Mouse (Mus musculus) layer of hippocampus, adult 18-20 months (tissue): ENCODE data around the gene Rnf169. TPM values are rescaled to one million over a fixed set of nuclear protein-coding genes. Genes with fewer than 3 reads are reported as not detected.

Experiments used
- DNase-seq, 2 experiments: peaks; one replicate each; pipeline ENCODE4 v3.0.0; 2022; ENCODE audit warnings: low spot score in 2 of 2
- long read RNA-seq: library from polyadenylated mRNA; stranded (forward); transcript quantifications from one replicate; pipeline ENCODE4 v2.0.0, GENCODE M21; 2021
- total RNA-seq, 2 experiments: library from RNA; stranded (reverse); gene quantifications; 2 replicates each; pipeline ENCODE4 v1.2.3; 2021

The Rnf169 gene
- 10 to 100 TPM; 26.6 to 28.4 TPM for total RNA-seq
- long read RNA-seq, full-length matches to known transcripts: 2 of 8 reads
- long read RNA-seq, partial matches to known transcripts: 1 of 8 reads
- long read RNA-seq, other reads (novel, unspliced or antisense): 5 of 8 reads

GRCm38 (mm10) chr7:99980132-99980591 is at the start of gene Rnf169:
TSS of gene Rnf169 (minus strand) at chr7:99980448.
- DNase-seq: peak; percentile 88 to 94

- no peak for DNase-seq
These were observed 49.1 kb upstream of the Rnf169 start for GRCm38 (mm10) chr7:100029307-100029706.

- no peak for DNase-seq
These were observed 47.1 kb upstream of the Rnf169 start for GRCm38 (mm10) chr7:100027353-100027752.

DNA sequence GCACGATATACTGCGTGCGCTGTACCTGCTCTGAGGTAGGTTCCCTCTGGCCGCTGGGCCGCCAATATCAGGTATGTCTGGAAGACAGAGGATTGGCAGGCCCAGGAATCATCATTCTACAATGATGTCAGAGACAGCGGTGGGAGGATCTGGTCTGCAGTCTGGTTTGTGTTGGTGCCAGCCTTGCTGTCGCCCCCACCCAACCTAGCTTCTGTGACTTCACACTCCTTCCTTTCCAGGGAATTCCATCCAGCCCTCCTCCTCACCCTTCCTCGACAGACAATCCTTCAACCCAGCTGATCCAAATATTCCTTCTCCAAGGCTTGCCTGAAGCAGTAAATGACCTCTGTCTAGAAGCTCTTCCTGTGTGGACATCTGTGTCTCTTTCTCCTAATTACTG is 36.8 kb upstream of the Rnf169 start:
- DNase-seq: peak in 1 of 2 experiments; percentile 9

GRCm38 (mm10) chr7:100014123-100014600 is 33.9 kb upstream of the Rnf169 start:
- no peak for DNase-seq

DNA sequence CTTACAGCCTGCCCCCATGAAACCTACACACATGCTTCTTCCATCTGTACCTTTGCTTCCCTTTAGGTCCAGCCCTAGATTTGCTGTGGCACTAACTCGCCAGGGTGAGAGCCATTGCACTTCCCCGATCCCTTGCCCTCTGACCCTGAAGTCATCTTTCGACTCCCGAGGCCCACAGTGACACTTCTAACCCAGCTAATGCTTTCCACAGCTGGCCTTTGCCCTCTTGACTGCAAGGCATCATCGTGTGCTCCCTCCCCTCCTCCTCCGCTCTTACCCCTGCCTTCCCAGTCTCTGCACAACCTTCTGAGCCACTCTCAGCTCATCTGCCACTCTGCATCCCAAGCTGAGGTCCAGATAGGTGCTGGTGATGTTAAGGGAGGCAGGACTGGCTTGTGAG is 32.3 kb upstream of the Rnf169 start:
- no peak for DNase-seq

DNA sequence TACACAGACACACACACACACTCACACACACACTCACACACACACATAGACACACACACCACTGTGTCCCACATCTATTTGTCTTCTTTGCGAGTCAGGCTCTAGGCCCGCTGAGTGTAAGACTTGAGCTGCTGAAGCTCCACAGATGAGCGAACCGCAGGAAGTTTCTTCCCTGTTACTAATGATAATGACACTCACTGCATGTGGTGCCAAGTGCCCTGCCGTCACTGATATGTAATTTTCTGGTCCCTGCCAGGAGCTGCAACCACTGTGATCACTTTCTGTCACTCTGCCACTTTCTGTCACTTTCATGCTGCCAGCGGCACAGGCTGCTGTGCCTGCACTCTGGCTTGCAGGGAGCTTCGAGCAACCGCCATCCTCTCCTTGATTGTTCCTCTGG is 31.8 kb upstream of the Rnf169 start:
- DNase-seq: no peak

DNA sequence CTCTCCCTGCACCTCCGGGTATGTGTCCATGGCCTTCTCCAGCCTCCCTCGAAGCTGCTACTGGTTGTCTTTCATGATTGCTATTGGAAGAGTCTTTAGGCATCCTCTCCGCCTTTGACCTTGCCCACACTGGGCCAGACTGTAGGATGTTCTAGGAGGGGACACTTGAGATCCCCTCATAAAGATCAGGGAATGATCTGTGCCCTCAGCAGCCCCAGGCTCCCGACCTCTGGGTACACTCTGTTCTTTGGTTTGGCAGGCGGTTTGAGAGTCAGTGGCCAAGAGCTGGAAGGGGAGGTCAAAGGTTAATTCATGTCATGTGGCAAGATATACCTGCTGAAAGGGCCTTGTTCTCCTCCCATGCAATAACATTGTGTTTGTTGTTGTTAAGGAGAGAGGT is 30.5 kb upstream of the Rnf169 start:
- no peak for DNase-seq

DNA sequence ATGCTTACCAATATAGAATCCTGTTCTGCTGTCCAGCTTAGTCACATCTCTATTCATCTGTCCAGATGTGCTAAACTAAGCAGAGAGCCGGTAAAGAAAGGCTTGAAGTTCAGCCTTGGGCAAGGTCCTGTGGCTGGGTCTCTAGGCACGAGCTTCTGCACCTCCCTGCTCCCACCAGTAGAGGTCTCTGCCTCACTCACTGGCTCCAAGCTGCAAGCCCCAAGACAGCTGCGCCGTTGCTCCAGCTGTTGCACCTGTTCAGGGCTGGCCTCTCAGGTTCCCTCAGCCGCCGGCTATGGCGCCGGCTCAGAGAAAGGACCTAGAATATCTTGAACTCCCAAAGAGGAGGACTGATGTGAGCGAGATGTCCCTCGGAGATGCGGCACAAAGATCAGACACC is 29.4 kb upstream of the Rnf169 start:
- DNase-seq: peak; percentile 19 to 68

- no peak for DNase-seq
These were observed 28.5 kb upstream of the Rnf169 start for GRCm38 (mm10) chr7:100008765-100009164.

- DNase-seq: no peak
These were observed 26.2 kb upstream of the Rnf169 start for GRCm38 (mm10) chr7:100006411-100006810.

- DNase-seq: peak in 1 of 2 experiments; percentile 30
These were observed 25.5 kb upstream of the Rnf169 start, which contains the start of gene Chrdl2 for GRCm38 (mm10) chr7:100005790-100006189. TSS of gene Chrdl2 (plus strand) at chr7:100006172.

- peak in 1 of 2 experiments; percentile 24 for DNase-seq
These were observed 23.5 kb upstream of the Rnf169 start for GRCm38 (mm10) chr7:100003781-100004180.

- DNase-seq: no peak
These were observed 18.4 kb upstream of the Rnf169 start for GRCm38 (mm10) chr7:99998668-99999067.

DNA sequence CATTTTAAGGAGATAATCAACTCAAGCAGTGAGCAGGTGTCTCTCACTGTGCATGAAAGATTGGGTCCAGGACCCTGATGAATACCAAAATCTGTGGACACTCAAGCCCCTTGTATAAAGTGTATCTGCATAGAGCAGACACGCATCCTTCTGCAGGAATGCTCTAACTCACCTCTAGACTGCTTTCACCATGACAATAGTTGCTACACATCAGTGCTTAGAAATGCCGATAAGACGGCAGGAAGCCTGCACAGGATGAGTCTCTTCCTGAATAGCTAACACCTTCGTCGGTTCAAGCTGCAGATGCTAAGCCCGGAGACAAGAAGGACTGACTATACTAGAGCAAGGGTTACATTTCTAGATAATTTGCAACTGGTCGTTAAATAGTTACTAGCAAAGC is 14.9 kb upstream of the Rnf169 start:
- no peak for DNase-seq

- DNase-seq: no peak
These were observed 12.9 kb upstream of the Rnf169 start for GRCm38 (mm10) chr7:99993159-99993558.

GRCm38 (mm10) chr7:99990990-99991707 is 10.9 kb upstream of the Rnf169 start:
- no peak for DNase-seq

- DNase-seq: no peak
These were observed 9.9 kb upstream of the Rnf169 start for GRCm38 (mm10) chr7:99989844-99990760.

- DNase-seq: peak; percentile 72 to 87
These were observed 8.5 kb upstream of the Rnf169 start for GRCm38 (mm10) chr7:99988725-99989124.

- peak; percentile 36 to 64 for DNase-seq
These were observed 2.3 kb upstream of the Rnf169 start for GRCm38 (mm10) chr7:99982256-99983242.
